Mouse (Mus musculus) forebrain, embryonic 14.5 days (tissue): Measurements from ENCODE around the gene Znrf1. TPM values are rescaled to one million over a fixed set of nuclear protein-coding genes. Genes with fewer than 3 reads are reported as not detected.
A peak's percentile ranks its signal among the peaks of the same experiment; 100 is the strongest.

Experiments used
- ATAC-seq: fragments of 200-750 bp; cut with Nextera tagmentation; 2 replicates; pipeline ENCODE4 v1.8.0; 2017; ENCODE audit warnings: mild to moderate bottlenecking, moderate library complexity
- DNase-seq: peaks from one replicate; pipeline ENCODE4 v3.0.0-alpha.2; 2015; ENCODE audit warnings: low spot score
- H3K27ac ChIP-seq: fragments of 300-500 bp; sonication (generic); 2 replicates; pipeline ENCODE4 v1.5.1; 2014; ENCODE audit warnings: low read depth, mild to moderate bottlenecking, control low read depth, low read length, moderate library complexity
- H3K27me3 ChIP-seq: fragments of 300-500 bp; sonication (generic); replicated peaks from 2 replicates; pipeline ENCODE4 v1.6.1; 2014; ENCODE audit warnings: low read length, control low read depth, mixed read lengths; ENCODE audit not compliant: control insufficient read depth, insufficient read depth
- H3K36me3 ChIP-seq: fragments of 300-500 bp; sonication (generic); 2 replicates; pipeline ENCODE4 v1.6.1; 2014; ENCODE audit warnings: low read length, control low read depth; ENCODE audit not compliant: control insufficient read depth, insufficient read depth
- H3K4me1 ChIP-seq: fragments of 300-500 bp; sonication (generic); 2 replicates; pipeline ENCODE4 v1.6.1; 2014; ENCODE audit warnings: antibody characterized with exemption, low read length, control low read depth; ENCODE audit not compliant: control insufficient read depth, insufficient read depth
- H3K4me2 ChIP-seq: fragments of 300-500 bp; sonication (generic); 2 replicates; pipeline ENCODE4 v1.6.1; 2014; ENCODE audit warnings: mild to moderate bottlenecking, control low read depth, low read length
- H3K4me3 ChIP-seq: fragments of 300-500 bp; sonication (generic); 2 replicates; pipeline ENCODE4 v1.5.1; 2014; ENCODE audit warnings: low read depth, low read length, control low read depth
- H3K9ac ChIP-seq: fragments of 300-500 bp; sonication (generic); 2 replicates; pipeline ENCODE4 v1.6.1; 2014; ENCODE audit warnings: mild to moderate bottlenecking, low read length, control low read depth, moderate library complexity
- H3K9me3 ChIP-seq: fragments of 300-500 bp; sonication (generic); replicated peaks from 2 replicates; pipeline ENCODE4 v1.6.1; 2016; ENCODE audit warnings: low read length, control low read depth, mixed read lengths; ENCODE audit not compliant: control insufficient read depth
- WGBS: fragments of 180-500 bp; shearing (Covaris S2); extraction: QIAGEN DNeasy Blood & Tissue Kit; methylation state at CpG from one replicate; pipeline ENCODE4 v1.1.7; 2014; 5-methylcytosine and 5-hydroxymethylcytosine counted together
- polyA plus RNA-seq: library from polyadenylated mRNA; unstranded; fragments of >200 nt; fragmentation: Nextera tagmentation; extraction: Ambion mirVana; gene quantifications from 2 replicates; pipeline ENCODE4 v1.2.1, GENCODE M21; 2014

Znrf1 gene
- polyA plus RNA-seq, 1 experiment from 2014 or later: 55.3 TPM

- no peaks in the 10 kb centered on the region for H3K27me3 ChIP-seq
- no peak for ATAC-seq
- 79% methylated on average over 3 of the region's 3 CpGs for WGBS
These were observed 58.3 kb downstream of the Znrf1 start for GRCm38 (mm10) chr8:111594044-111594840.

GRCm38 (mm10) chr8:111594951-111595350, 59.1 kb downstream of the Znrf1 start:
- peaks cover 12% of the 10 kb centered on the region; the same call in 1 of the 2 replicates for H3K4me1 ChIP-seq
- no peak overlapping the region for H3K9ac ChIP-seq
- WGBS: 92% methylated on average over 2 of the region's 2 CpGs
- no peak for DNase-seq
- no peaks in the 10 kb centered on the region for H3K27me3 ChIP-seq
- no peak overlapping the region for H3K4me2 ChIP-seq
- H3K9me3 ChIP-seq: no peaks in the 10 kb centered on the region
- no peaks in the 10 kb centered on the region for H3K36me3 ChIP-seq
- no peak overlapping the region for H3K4me3 ChIP-seq
- ATAC-seq: no peak
- H3K27ac ChIP-seq: no peak overlapping the region

More at GRCm38 (mm10) chr8:111594044-111594840, 58.3 kb downstream of the Znrf1 start:
- no peaks in the 10 kb centered on the region for H3K36me3 ChIP-seq
- H3K4me3 ChIP-seq: no peak overlapping the region
- no peak overlapping the region for H3K9ac ChIP-seq
- peaks cover 12% of the 10 kb centered on the region; the same call in 1 of the 2 replicates for H3K4me1 ChIP-seq
- no peaks in the 10 kb centered on the region for H3K9me3 ChIP-seq
- H3K27ac ChIP-seq: no peak overlapping the region
- no peak for DNase-seq
- no peak overlapping the region for H3K4me2 ChIP-seq

GRCm38 (mm10) chr8:111595712-111596484, 60.0 kb downstream of the Znrf1 start:
- ATAC-seq (no peak), DNase-seq (no peak)
- no peaks in the 10 kb centered on the region for H3K27me3 ChIP-seq

GRCm38 (mm10) chr8:111596485-111596821, 60.6 kb downstream of the Znrf1 start:
- no peak for DNase-seq
- H3K4me3 ChIP-seq: no peak overlapping the region
- ATAC-seq: no peak
- no peaks in the 10 kb centered on the region for H3K9me3 ChIP-seq
- H3K36me3 ChIP-seq: no peaks in the 10 kb centered on the region
- no peak overlapping the region for H3K4me2 ChIP-seq
- 75% methylated on average over 3 of the region's 3 CpGs for WGBS
- no peak overlapping the region for H3K27ac ChIP-seq
- peaks cover 12% of the 10 kb centered on the region; the same call in 1 of the 2 replicates for H3K4me1 ChIP-seq
- H3K27me3 ChIP-seq: no peaks in the 10 kb centered on the region
- H3K9ac ChIP-seq: no peak overlapping the region

More at GRCm38 (mm10) chr8:111595712-111596484, 60.0 kb downstream of the Znrf1 start:
- Histone ChIP-seq H3K4me1 (peaks cover 12% of the 10 kb centered on the region; the same call in 1 of the 2 replicates), H3K27ac (no peak overlapping the region), H3K4me2 (no peak overlapping the region), H3K9me3 (no peaks in the 10 kb centered on the region), H3K36me3 (no peaks in the 10 kb centered on the region), H3K4me3 (no peak overlapping the region), H3K9ac (no peak overlapping the region)
- WGBS: 93% methylated on average over 15 of the region's 15 CpGs

- WGBS: 83% methylated on average over 1 of the region's 1 CpGs
- no peak overlapping the region for H3K27ac ChIP-seq
These were observed 61.4 kb downstream of the Znrf1 start for GRCm38 (mm10) chr8:111597310-111597709.

GRCm38 (mm10) chr8:111599707-111600444, 64.0 kb downstream of the Znrf1 start:
- Histone ChIP-seq H3K9ac (no peak overlapping the region), H3K4me2 (no peak overlapping the region), H3K9me3 (no peaks in the 10 kb centered on the region), H3K27me3 (no peaks in the 10 kb centered on the region), H3K4me3 (no peak overlapping the region), H3K27ac (no peak overlapping the region), H3K36me3 (no peaks in the 10 kb centered on the region), H3K4me1 (0 out of 2 replicates have a peak, but pooled peaks cover 6% of the 10 kb centered on the region)
- 83% methylated on average over 9 of the region's 9 CpGs for WGBS
- ATAC-seq: no peak
- DNase-seq: no peak

More at GRCm38 (mm10) chr8:111597310-111597709, 61.4 kb downstream of the Znrf1 start:
- ATAC-seq (no peak), DNase-seq (no peak)
- Histone ChIP-seq H3K9me3 (no peaks in the 10 kb centered on the region), H3K9ac (no peak overlapping the region), H3K4me3 (no peak overlapping the region), H3K36me3 (no peaks in the 10 kb centered on the region), H3K4me2 (no peak overlapping the region), H3K4me1 (peaks cover 9% of the 10 kb centered on the region; the same call in 1 of the 2 replicates), H3K27me3 (no peaks in the 10 kb centered on the region)

- ATAC-seq: no peak
- 94% methylated on average over 4 of the region's 4 CpGs for WGBS
- DNase-seq: peak; percentile 46
These were observed 66.2 kb downstream of the Znrf1 start for GRCm38 (mm10) chr8:111602050-111602449.

GRCm38 (mm10) chr8:111604986-111605385, 69.1 kb downstream of the Znrf1 start:
- WGBS: 88% methylated on average over 2 of the region's 2 CpGs

More at GRCm38 (mm10) chr8:111602050-111602449, 66.2 kb downstream of the Znrf1 start:
- no peaks in the 10 kb centered on the region for H3K4me1 ChIP-seq
- H3K27me3 ChIP-seq: no peaks in the 10 kb centered on the region
- H3K27ac ChIP-seq: no peak overlapping the region
- H3K9me3 ChIP-seq: no peaks in the 10 kb centered on the region
- no peak overlapping the region for H3K9ac ChIP-seq
- H3K36me3 ChIP-seq: no peaks in the 10 kb centered on the region
- no peak overlapping the region for H3K4me3 ChIP-seq
- no peak overlapping the region for H3K4me2 ChIP-seq

More at GRCm38 (mm10) chr8:111604986-111605385, 69.1 kb downstream of the Znrf1 start:
- ATAC-seq: no peak
- Histone ChIP-seq H3K4me3 (no peak overlapping the region), H3K27ac (no peak overlapping the region), H3K27me3 (no peaks in the 10 kb centered on the region), H3K9ac (no peak overlapping the region), H3K36me3 (peaks cover 5% of the 10 kb centered on the region; the same call in 1 of the 2 replicates), H3K9me3 (no peaks in the 10 kb centered on the region), H3K4me2 (no peak overlapping the region), H3K4me1 (no peaks in the 10 kb centered on the region)
- DNase-seq: no peak
